Mouse (Mus musculus) intestine, postnatal 0 days (tissue): ENCODE measurements around the gene Nedd1. TPM values are rescaled to one million over a fixed set of nuclear protein-coding genes. Genes with fewer than 3 reads are reported as not detected.

ENCODE experiments used
- ATAC-seq: fragments of 200-750 bp; cut with Nextera tagmentation; 2 replicates; pipeline ENCODE4 v1.8.0; 2017; ENCODE audit warnings: mild to moderate bottlenecking, moderate TSS enrichment, moderate library complexity
- H3K27ac ChIP-seq: fragments of 300-500 bp; sonication (generic); 2 replicates; pipeline ENCODE4 v1.5.1; 2014; ENCODE audit warnings: mild to moderate bottlenecking, low read depth, low read length, moderate library complexity
- H3K27me3 ChIP-seq: fragments of 300-500 bp; sonication (generic); replicated peaks from 2 replicates; pipeline ENCODE4 v1.6.1; 2014; ENCODE audit warnings: low read length, mixed read lengths; ENCODE audit not compliant: control insufficient read depth, insufficient read depth
- H3K36me3 ChIP-seq: fragments of 300-500 bp; sonication (generic); 2 replicates; pipeline ENCODE4 v1.6.1; 2014; ENCODE audit warnings: mild to moderate bottlenecking, moderate library complexity; ENCODE audit not compliant: control insufficient read depth, insufficient read depth
- H3K4me1 ChIP-seq: fragments of 300-500 bp; sonication (generic); replicated peaks from 2 replicates; pipeline ENCODE4 v1.6.1; 2014; ENCODE audit warnings: antibody characterized with exemption, low read length, mixed read lengths; ENCODE audit not compliant: control insufficient read depth, insufficient read depth
- H3K4me2 ChIP-seq: fragments of 300-500 bp; sonication (generic); replicated peaks from 2 replicates; pipeline ENCODE4 v1.6.1; 2014; ENCODE audit warnings: low read depth, mild to moderate bottlenecking, moderate library complexity
- H3K4me3 ChIP-seq: fragments of 300-500 bp; sonication (generic); 2 replicates; pipeline ENCODE4 v1.5.1; 2014; ENCODE audit warnings: low read depth, low read length
- H3K9ac ChIP-seq: fragments of 300-500 bp; sonication (generic); 2 replicates; pipeline ENCODE4 v1.6.1; 2014; ENCODE audit warnings: mild to moderate bottlenecking, low read depth, low read length
- H3K9me3 ChIP-seq: fragments of 300-500 bp; sonication (generic); 2 replicates; pipeline ENCODE4 v1.6.1; 2016; ENCODE audit warnings: mixed run types; ENCODE audit not compliant: control insufficient read depth
- CTCF ChIP-seq: sonication (generic); IDR thresholded peaks from 2 replicates; pipeline ENCODE4 v1.5.1; 2016; ENCODE audit warnings: low read depth, mild to moderate bottlenecking, control low read depth, antibody characterized with exemption, moderate library complexity
- WGBS: fragments of 180-500 bp; shearing (Covaris S2); extraction: QIAGEN DNeasy Blood & Tissue Kit; methylation state at CpG from one replicate; pipeline ENCODE4 v1.1.7; 2014; 5-methylcytosine and 5-hydroxymethylcytosine counted together
- polyA plus RNA-seq: library from polyadenylated mRNA; unstranded; fragments of >200 nt; fragmentation: Nextera tagmentation; extraction: Ambion mirVana; gene quantifications from 2 replicates; pipeline ENCODE4 v1.2.1, GENCODE M21; 2015

Nedd1 gene
- polyA plus RNA-seq: 13.8 and 15.0 TPM in 2 replicates

DNA sequence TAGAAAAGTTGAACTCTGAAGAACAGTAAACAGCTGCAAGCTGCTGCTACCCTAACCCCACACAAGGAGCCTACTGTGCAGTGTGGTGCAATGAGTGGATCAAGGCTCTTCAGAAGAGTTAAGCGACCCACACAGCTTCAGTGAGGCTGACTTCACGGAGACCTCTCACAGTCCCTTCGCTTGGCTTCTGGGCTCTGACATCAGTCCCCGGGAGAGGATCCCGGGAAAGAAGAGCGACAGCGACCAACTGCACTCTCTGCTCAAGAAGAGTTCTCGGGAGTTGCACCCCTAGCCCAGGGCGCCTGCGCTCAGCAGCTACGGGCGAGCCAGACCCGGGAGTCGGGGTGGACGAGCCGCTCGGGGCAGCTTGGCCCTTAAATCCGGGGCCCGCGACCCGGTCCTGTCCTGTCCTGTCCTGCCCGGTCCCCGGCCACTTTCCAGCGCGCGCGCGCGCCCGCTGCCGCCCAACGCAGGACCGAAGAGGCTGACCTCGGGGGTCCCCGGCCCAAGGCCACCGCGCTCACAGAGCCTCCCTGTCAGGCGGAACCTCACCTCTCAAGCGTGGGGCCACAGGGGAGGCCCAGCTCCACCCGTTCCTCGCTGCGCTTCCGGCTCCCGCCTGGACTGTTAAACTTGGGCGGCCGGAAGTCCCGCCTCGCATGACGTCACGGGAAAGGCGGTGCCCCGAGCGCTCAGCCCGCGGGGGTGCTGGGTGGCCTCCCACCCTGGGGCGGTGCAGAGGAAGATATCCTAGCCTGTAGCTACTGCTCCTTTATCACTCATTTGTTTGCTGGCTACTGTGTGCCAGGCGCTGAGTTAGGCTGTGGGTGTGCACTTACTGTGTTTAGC lies at the start of gene Nedd1:
Gene Nedd1 (minus strand): TSS at position 650 of the 849 bp plus-strand sequence.
- H3K36me3 ChIP-seq: no peaks in the 10 kb centered on the region
- 0 out of 2 replicates have a peak, but pooled peaks cover 4% of the 10 kb centered on the region for H3K9me3 ChIP-seq
- no peaks in the 10 kb centered on the region for H3K27me3 ChIP-seq
- WGBS: under 1% methylated on average over 57 of the region's 57 CpGs
- H3K9ac ChIP-seq: peak within 1 kb of the TSS; percentile 88
- H3K4me2 ChIP-seq: peak within 1 kb of the TSS; percentile 70
- ATAC-seq: peak; percentile 99
- H3K4me3 ChIP-seq: peak within 1 kb of the TSS; percentile 92
- no peaks in the 10 kb centered on the region for H3K4me1 ChIP-seq
- H3K27ac ChIP-seq: peak within 1 kb of the TSS; percentile 95
- no peak for TF ChIP-seq CTCF

DNA sequence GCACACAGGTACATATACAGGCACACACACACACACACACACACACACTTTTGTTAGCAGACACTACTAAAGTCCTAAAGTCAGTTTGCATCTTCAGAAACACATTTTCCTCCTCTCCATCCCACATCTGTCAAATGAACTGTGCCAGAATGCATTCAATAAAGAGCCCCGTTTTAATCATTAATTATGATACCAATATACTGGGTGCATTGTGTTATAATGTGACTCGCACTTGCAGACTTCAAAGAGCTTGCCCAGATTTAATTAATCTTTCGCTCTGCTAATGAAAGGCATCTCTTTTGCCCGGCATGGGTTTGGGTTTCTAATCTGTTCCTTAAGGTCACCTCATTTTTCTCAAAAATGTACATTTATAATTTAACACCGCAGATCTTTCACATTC lies 32.1 kb upstream of the Nedd1 start:
- Histone ChIP-seq H3K4me2 (no peak overlapping the region), H3K4me3 (no peak overlapping the region), H3K4me1 (no peaks in the 10 kb centered on the region), H3K27ac (no peak overlapping the region), H3K9me3 (no peaks in the 10 kb centered on the region), H3K9ac (no peak overlapping the region), H3K36me3 (no peaks in the 10 kb centered on the region), H3K27me3 (no peaks in the 10 kb centered on the region)
- WGBS: 92% methylated on average over 5 of the region's 5 CpGs
- no peak for ATAC-seq
- no peak for TF ChIP-seq CTCF

GRCm38 (mm10) chr10:92730339-92730738 lies 8.1 kb upstream of the Nedd1 start:
- TF ChIP-seq CTCF: no peak

GRCm38 (mm10) chr10:92728723-92729122 lies 6.5 kb upstream of the Nedd1 start:
- no peak overlapping the region for H3K27ac ChIP-seq
- H3K36me3 ChIP-seq: no peaks in the 10 kb centered on the region
- no peak overlapping the region for H3K4me2 ChIP-seq
- TF ChIP-seq CTCF: no peak
- H3K4me3 ChIP-seq: no peak overlapping the region
- 55% methylated on average over 3 of the region's 3 CpGs for WGBS
- no peaks in the 10 kb centered on the region for H3K4me1 ChIP-seq
- no peak for ATAC-seq
- H3K9me3 ChIP-seq: 0 out of 2 replicates have a peak, but pooled peaks cover 4% of the 10 kb centered on the region
- no peaks in the 10 kb centered on the region for H3K27me3 ChIP-seq
- H3K9ac ChIP-seq: no peak overlapping the region

More at GRCm38 (mm10) chr10:92730339-92730738, 8.1 kb upstream of the Nedd1 start:
- Histone ChIP-seq H3K9ac (no peak overlapping the region), H3K27ac (no peak overlapping the region), H3K4me1 (no peaks in the 10 kb centered on the region), H3K27me3 (no peaks in the 10 kb centered on the region), H3K4me3 (no peak overlapping the region), H3K4me2 (no peak overlapping the region), H3K36me3 (no peaks in the 10 kb centered on the region), H3K9me3 (no peaks in the 10 kb centered on the region)
- no peak for ATAC-seq
- 86% methylated on average over 3 of the region's 3 CpGs for WGBS

DNA sequence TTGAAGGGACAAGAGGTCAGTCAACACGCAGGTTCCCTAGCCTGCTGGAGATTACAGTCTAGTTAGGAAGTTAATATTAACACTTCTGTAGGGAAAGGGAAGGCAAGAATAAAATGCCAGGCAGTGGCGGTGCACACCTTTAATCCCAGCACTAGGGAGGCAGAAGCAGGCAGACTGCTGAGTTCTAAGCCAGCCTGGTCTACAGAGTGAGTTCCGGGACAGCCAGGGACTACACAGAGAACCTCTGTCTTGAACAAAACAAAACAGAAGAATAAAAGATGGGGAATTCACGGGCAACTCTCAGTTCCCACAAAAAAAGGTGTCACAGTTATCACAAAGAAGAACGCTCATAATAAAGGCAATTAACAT lies 384 bp upstream of the Nedd1 start:
- Histone ChIP-seq H3K4me3 (peak overlapping the region; percentile 92), H3K4me1 (no peaks in the 10 kb centered on the region), H3K27ac (peak overlapping the region; percentile 95; the same call in 1 of the 2 replicates), H3K9me3 (0 out of 2 replicates have a peak, but pooled peaks cover 4% of the 10 kb centered on the region), H3K27me3 (no peaks in the 10 kb centered on the region), H3K9ac (no peak overlapping the region), H3K4me2 (peak overlapping the region; percentile 70), H3K36me3 (no peaks in the 10 kb centered on the region)
- ATAC-seq: no peak
- TF ChIP-seq CTCF: 0 out of 2 replicates have a peak, but pooled peaks have one; percentile 26
- WGBS: 17% methylated on average over 5 of the region's 5 CpGs

- no peak overlapping the region for H3K9ac ChIP-seq
- no peak for ATAC-seq
- H3K27me3 ChIP-seq: no peaks in the 10 kb centered on the region
- WGBS: 81% methylated on average over 6 of the region's 6 CpGs
- H3K9me3 ChIP-seq: no peaks in the 10 kb centered on the region
- H3K36me3 ChIP-seq: peaks cover 24% of the 10 kb centered on the region
- no peak for TF ChIP-seq CTCF
- H3K4me3 ChIP-seq: no peak overlapping the region
- H3K27ac ChIP-seq: no peak overlapping the region
- no peak overlapping the region for H3K4me2 ChIP-seq
- no peaks in the 10 kb centered on the region for H3K4me1 ChIP-seq
Observed at GRCm38 (mm10) chr10:92699032-92699431, 23.2 kb downstream of the Nedd1 start.
